Mouse (Mus musculus) heart, adult 11 months (tissue): Measurements from ENCODE around the gene Rgs12.

ENCODE experiments used
- DNase-seq: peaks from one replicate; pipeline ENCODE4 v3.0.0; 2022

The Rgs12 gene

DNA sequence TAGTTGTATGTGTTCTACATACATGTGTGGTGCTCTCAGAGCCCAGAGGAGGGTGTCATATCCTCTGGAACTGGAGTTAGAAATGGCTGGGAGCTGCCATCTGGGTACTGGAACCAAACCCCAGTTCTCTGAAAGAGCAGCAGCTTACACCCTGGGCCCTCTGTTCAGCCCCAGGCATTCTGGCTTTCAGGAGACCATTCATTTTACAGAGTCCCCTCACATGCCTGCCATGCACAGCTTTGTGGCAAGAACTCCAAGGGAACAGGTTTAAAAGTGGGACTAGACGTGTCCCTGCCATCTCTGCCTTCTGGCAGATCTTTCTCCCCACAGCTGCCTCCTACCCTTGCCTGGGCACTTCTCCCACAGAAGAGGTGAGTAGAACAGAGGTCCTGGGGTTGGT is 84.4 kb downstream of the Rgs12 start:
- DNase-seq = no peak

DNA sequence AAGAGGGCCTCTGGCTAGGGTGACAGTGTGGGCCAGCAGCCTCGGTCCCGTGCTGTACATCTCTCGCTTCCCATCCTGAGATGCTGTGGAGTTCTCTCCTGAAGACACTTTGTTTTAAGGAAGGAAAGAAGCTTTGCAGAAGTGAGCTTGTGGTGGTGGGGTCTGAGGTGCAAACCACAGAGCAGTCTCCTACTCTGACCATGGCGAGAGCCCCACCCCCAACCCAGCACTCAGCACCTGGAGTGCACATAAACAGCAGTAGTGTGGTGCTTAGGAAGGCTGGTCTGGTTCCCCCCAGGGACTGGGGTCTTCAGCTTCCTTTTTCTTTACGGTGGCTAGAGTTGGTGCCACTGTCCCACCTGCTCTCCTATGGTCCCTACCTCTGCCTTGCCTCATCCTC is 85.9 kb downstream of the Rgs12 start:
- no peak for DNase-seq

DNA sequence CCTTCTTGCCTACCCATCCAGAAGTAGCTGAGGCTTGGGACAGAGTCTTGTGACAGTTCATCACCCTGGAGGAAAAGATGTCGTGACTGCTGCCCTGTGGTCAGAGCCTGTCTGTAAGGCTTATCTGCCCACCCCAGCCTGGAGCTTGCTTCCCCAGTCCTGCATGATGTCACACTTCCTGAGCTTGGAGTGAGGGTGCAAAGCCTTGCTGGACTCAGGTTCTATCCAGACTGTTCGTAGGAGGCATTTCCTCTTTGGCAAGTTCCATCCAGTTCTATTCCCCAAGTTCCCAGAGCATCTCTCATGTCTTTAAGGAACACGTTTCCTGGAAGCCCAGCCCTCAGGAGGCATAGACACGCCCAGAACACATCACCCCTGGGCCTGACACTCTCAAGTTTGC is 86.5 kb downstream of the Rgs12 start:
- DNase-seq = peak; percentile 98

DNA sequence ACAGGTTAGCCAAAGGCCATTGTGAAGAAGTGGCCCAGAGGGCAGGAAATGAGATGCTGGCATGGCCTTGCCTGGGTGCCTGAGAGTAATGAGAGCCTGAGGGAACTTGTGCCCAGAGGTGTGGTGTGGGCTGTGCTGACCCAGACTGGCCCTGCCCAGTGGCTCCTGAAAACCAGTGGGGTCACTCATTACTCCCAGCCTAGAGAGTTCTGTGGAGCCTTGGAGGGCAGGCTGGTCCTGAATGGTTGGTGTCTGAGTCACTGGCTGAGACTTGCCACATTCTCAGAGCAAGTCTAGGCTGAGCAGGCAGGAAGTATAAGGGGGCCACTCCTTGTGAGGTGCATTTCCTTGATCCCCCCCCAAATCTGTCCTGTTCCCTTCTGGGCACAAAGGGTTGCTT is 88.2 kb downstream of the Rgs12 start:
- DNase-seq = no peak

DNA sequence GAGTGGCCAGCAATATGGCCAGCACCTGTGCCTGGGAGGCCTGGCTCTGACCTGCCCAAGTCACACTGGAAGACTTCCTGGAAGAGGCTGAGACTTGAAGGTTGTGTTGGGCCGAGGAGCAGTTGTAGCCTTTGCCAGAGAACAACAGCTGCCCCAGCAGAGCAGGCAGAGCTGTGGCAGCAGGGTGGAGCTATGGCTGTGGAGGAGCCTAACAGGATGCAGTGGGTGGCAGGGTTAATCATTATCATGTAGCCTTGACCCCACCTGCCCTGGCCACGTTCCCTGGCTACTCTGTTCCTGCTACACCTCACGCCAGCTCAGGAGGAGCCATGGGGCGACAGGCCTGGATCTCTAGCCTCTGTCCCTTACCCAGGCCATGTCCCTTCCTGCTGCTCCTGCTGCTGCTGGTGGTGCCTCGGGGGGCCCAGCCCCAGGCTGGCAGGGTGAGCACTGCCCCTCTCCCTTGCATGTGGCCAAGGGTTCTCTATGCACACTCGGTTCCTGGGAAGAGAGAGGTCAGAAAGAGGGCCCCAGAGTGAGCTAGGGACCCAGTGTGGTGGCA is 92.1 kb downstream of the Rgs12 start, which contains the start of gene Hgfac:
Hgfac (plus strand) TSS at position 242 of the 562 bp plus-strand sequence.
- no peak for DNase-seq

DNA sequence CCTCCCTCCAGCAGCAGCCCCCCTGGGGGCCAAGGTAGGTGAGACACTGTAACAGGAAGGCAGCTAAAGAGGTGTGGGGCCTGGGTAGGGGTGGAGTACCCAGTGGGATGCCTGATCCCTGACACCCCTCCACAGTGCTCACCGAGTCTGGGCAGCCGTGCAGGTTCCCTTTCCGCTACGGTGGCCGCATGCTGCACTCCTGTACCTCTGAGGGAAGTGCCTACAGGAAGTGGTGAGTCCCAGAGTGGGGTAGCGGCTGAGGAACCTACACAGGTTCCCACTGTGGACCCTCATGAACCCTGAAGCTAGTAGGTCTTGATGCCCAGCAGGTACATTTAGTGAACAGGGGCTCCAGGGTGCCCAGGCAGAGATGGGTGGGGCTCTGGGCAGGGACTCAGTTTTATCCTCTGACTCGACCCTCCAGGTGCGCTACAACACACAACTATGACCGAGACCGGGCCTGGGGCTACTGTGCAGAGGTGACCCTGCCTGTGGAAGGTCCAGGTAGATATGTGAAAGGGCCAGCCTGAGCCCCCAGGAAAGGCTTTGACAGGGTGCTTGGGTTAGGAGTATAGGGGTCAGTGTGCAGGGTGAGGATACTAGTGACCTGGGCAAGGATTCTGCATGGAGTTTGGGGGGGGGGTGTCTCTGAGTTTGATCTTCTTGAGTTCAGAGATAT is 93.3 kb downstream of the Rgs12 start:
- no peak for DNase-seq

DNA sequence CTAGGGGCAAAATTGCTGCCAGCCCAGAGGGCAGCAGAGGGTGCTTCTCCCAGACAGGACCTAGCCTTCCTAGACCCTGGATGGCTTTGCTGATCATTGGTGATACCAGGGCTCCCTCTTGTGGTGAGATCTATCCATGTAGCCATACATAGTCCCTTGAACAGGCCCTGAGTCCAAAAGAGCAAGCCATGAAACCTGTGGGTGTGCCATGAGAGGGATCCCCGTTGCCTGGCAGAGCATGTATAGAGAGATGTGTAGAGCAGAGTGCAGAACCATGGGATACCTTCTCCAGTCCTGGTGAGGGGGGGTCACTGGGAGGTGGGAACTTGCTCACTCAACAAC is 93.8 kb downstream of the Rgs12 start:
- peak; percentile 96 for DNase-seq

DNA sequence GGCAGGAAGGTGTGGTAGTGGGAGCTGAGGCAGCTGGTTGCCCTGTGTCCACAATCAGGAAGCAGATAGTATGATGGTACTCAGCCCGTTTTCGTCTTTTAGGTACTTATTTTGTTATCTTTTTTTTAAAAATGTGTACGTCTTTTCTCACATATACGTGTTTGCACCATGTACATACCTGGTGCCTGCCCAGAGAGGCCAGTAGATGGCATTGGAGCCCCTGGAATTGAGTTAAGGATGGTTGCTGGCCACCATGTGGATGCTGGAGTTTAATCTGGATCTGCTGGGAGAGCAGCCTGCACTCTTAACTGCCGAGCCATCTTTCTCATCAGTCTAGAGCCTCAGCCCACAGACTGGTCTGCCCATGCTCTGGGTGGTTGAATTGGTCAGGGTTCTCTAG is 101.3 kb downstream of the Rgs12 start:
- no peak for DNase-seq

DNA sequence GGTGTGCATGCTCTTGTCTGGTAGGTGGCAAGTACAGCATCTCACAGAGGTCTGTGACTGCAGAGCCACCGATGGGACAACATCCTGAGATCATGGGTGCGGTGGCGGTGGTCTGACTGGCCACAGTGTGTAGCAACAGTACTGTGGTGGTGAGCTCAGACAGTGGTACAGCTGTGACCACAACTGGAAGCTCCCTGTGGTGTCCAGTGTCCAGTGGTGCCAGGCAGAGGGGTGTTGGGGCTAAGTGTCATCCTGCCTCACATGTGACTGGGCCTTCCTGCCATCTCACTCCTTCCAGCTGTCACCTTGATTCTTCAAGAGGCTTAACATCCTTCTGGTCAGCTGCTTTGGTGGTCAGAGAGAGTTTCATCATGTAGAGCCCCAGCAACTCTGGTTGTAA is 105.4 kb downstream of the Rgs12 start:
- DNase-seq = no peak

DNA sequence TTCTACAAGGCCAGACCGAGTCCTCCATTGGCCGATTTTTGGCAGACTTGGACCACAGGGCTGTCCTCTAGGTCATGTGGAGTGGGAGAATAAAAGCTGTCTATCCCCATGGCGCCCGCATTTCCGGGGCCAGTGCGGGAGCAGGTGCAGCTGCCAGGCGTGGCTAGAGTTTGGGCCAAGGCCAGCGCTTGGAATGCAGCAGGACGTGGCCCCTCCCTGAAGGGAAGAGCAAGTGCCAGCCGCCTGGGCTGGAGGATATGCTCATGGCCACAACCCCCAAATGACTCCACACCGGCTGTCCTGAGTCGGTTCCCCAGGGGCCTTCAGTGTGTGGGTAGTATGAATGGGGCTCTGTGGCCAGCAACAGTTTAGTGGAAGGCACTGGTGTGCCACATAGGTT is 105.8 kb downstream of the Rgs12 start:
- DNase-seq = no peak

DNA sequence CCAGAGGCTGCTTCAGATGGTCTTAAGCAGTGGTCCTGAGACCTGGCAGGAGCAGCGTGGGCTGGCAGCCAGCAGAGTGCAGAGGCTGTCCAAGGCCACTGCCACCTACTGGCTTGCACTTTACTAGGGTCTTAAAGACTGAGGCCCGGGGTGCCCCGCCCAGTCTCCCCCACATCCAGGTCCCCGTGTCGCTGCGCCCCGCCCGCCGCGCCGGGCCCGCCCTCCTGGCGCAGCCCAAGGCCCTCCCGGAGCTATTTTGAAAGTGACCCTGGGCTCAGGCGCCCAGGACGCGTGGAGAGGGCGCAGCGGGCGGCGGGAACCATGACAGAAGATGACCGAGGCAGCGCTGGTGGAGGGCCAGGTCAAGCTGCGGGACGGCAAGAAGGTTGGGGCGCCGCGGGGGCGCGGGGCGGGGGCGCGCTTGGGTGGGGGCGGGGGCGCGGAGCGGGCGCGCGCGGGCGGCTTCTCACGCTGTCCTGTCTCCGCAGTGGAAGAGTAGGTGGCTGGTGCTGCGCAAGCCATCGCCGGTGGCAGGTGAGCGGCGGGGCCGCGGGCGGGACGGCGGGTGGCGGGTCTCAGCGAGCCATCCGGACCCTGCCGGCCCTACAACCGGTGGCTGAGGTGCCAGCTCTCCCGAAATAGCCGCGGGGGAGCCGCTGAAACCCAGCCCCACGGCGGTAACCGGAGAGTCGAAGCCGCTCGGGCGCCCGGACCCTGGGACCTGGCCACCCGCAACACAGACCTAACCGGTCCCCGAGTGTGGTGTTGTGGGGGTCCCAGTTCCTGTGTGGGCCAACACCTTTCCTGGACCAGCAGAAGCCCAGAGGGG is 107.6 kb downstream of the Rgs12 start, which contains the start of gene Dok7:
Dok7 (plus strand) TSS at position 163 of the 829 bp plus-strand sequence.
- DNase-seq = peak; percentile 98

DNA sequence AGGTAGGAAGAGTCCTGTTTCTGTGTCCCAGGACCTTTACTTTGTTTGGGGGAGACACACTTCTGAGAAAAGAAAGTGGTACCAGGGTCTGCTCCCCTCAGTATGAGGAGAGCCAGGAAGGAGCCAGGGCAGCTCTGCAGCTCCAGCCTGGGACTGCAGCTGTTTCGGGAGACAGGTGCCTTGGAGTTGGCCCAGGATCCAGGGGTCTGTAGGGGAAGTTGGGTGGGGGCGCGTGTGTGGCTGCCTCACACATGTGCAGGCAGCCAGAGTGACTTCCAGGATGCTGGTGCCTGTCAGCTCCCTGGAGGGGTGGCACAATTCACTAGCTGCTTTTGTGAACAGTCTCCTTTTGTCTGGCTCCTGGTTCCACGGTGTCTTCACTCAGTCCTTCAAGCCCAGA is 108.3 kb downstream of the Rgs12 start:
- DNase-seq = no peak

DNA sequence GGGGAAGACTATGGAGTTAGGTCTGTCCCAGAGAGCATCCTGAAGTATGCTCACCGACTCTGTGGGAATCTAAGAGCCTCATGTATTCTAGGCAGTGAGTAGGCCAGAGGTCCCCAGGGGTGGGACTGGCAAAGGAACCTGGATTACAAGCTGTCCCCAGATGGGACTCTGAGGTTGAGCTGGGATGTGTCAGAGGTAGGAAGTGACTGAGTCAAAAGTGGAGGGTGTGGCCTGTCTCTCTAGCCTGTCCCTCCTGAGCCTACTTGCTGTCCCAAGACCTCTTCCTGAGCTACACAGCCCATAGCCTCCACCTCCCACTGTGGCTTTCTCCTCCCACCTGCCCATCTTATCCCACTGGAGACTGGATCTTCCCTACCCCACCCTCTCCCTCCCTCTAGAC is 109.0 kb downstream of the Rgs12 start:
- peak; percentile 94 for DNase-seq

DNA sequence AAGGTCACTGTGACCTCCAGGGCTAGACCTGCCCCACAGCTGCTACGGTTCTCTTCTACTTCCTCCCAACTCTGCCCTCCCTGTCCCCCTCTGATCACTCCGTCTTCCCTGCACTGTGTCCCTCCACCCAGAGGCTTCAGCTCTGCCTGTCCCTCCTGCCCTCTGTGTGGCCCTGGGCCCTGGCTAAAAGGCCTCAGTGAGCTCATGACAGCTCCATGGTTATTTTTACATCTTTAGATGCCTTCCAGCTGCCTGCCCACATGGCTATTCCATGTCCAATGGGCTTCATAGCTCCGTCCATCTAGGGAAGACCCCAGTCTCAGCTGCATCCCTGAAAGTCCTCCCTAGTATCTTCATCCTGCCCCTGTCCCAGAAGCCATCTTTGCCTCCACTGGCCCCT is 110.9 kb downstream of the Rgs12 start:
- peak; percentile 96 for DNase-seq

DNA sequence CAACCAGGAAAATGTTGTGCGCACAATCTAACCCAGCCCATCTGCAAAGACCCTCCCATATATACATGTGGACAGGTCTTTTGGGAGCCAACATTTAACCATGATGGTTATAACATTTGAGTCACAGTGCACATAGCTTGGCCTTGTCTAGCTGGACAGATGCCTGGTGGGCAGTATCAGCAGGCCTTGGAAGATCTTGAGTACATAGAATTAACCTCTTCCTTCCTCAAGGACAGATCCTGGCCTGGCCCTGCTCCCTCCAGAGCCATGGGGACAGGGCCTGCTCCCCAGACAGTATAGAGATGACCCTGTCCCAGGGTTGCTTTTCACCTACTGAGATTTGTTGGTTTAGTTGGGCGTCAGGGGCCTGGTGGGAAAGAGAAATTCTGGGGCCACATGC is 120.6 kb downstream of the Rgs12 start:
- DNase-seq = no peak

DNA sequence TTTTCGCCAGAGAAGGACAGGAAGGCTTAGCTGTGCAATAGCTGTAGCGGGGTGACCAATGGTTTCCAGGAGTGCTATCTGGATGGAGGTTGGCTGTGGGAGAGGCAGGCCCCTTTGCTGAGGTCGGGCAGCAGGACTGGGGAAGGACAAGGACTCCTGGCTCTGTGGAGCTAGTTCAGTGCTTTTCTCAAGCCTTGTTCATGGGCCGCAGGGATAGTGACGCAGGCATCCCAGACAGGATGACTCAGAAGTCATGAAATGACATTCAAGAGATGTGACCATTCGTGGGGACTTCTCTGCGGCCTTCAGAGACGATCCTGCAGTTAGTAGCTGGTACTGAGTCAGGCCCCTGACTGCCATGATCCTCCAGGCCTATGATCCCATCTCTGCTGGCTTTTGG is 121.1 kb downstream of the Rgs12 start:
- DNase-seq = no peak

DNA sequence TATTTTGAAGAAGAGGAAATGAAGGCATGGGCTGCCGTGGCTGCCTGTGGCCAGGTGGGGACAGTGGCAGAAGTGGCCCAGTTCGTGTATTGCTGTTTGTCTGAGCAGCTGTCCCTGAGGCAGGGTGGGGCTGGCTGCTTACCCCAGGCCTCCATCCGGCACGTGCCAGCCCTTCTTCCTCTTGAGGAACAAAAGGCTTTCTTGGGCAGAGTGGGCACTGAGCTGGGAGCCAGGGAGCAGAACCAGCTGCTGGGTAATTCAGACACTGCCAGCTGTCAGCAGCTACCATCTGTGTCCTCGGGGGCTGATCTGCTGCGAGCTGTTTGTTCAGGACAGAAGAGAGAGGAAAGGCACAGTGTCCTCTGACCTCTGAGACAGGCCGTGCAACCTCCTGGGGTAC is 121.7 kb downstream of the Rgs12 start:
- no peak for DNase-seq

DNA sequence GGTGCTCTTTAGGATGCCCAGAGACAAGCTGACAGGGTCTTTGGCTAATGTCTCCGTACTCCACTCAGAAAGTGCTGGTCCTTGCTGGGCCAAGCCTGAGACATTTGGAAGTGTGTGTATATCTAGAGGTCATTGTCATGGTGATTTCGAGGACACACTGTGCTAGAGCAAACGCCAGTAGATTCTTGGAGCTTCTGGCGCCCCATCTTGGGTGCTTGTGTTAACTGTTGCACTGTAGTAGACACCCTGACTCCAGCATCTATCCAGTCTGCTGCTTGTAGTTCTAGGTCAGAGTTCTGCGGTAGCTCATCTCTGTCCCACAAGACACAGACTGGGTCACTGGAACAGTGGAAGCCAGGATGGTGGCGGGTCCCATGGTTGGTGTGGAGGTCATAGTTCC is 122.6 kb downstream of the Rgs12 start:
- DNase-seq = no peak

DNA sequence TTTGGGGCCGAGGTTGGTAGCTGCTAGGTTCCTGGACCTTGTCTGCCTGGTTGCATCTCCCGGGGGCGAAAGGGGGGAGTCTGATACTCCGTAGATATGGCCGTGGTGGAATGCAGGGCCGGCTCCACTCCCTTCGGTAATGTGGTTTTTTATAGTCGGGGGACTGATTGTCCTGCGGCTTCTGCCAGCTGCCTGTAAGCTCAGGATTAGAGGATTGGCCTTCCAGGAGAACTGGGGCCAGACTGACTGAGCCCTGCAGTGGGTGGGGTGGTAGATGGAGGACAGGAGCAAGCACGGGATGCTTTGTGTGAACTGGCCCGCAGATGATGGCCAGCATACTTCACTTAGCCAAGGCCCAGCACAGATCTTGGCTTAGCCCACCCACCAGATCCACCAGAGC is 124.0 kb downstream of the Rgs12 start:
- DNase-seq = peak; percentile 96

DNA sequence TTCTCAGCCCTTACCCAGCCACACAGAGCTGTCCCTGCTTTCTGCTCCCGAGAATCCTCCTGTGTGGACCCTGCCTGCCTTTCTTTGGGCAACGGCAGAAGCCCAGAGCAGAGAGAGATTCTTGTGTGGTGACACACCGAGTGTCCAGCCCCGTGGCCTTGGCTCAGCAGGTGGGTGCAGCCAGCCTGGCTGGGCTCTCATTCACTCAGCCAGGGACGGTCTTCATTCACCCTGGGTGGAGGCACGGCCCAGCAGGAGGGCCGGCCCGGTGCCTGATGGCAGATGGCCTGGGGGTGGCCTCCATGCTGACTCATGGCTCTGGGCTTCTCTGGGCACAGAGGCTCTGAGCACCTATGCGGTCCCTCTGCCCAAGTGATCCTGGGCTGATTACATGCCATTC is 124.7 kb downstream of the Rgs12 start:
- DNase-seq = peak; percentile 96

DNA sequence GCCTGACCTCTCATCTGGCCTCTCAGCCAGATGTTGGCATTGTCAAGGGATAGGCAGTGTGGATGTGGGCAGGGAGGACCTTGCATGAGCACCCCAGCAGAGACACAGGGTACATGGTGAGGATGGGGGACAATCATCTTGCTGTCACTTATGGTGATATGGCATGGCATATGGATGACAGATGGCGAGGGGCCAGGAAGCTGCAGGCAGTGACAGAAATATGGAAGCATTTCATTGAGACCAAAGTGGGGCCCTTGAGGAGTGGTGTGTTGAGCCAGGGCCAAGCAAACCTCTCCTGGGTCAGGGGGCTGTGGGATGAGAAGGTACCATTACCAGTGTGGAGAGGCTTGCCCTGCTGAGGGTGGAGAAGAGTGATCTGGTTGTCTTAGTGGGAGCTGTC is 127.1 kb downstream of the Rgs12 start:
- DNase-seq = no peak

DNA sequence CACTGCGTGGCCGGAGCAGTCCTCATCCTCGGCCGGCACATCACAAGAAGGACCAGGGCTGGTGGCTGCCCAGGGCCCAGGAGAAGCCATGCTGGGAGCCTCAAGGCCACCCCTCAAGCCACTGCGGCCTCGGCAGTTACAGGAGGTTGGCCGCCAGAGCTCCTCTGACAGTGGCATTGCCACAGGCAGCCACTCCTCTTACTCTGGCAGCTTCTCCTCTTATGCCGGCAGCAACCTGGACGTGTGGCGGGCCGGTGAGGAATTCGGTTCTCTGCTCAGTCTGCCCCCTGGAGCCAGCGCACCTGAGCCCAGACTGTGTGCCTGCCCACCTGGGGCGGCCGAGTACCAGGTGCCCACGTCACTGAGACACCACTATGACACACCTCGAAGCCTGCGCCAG is 129.9 kb downstream of the Rgs12 start:
- DNase-seq = no peak

DNA sequence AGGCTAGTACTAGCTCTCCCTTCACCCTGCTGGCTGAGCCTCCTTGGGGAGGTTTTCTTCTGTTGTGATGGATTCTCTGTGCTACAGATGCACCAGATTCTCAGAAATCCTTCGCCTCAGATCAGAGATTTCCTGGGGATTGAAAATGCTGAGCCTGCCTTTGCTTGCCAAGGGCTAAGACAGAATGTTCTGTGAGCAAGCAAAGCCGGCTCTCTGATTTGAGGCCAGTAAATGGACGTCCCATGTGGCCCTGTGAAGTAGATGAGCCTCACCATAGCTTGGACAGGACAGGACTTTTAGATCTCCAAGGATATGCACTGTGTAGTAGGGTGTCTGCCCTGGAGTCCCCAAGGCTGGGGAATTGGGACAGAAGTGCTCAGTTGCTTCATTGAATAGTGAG is 135.7 kb downstream of the Rgs12 start:
- peak; percentile 93 for DNase-seq
